Mouse (Mus musculus) kidney, adult 2 months (tissue): ENCODE measurements around the gene Ldah.

Experiments used
- CTCF ChIP-seq: fragments of 200-500 bp; conservative IDR thresholded peaks from 2 replicates; pipeline ENCODE4 v1.5.1; 2011; ENCODE audit warnings: low read depth, mild to moderate bottlenecking, control low read depth, low read length, moderate library complexity, mixed read lengths; ENCODE audit not compliant: insufficient read depth, insufficient read length
- POLR2A ChIP-seq: fragments of 200-500 bp; IDR thresholded peaks from one replicate; pipeline ENCODE4 v1.6.1; 2011; ENCODE audit warnings: low read depth, low read length, control low read depth

DNA sequence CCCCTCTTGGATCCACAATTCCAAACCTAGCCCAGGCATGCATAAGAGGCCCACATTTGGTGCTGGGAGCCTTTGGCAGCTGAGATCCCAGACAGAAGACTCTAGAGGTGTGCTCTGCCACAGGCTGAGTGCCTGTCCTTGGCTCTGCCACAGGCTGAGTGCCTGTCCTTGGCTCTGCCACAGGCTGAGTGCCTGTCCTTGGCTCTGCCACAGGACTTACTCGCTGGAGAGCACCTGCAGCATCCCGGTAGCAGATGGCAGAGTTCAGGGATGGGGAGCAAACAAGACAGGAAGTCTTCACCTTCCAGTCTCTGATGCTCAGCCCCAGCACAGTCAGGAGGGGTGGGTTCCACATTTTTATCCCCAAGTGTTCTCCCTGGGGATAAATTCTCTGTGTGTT, 97.4 kb downstream of the Ldah start:
- no peak for TF ChIP-seq POLR2A
- TF ChIP-seq CTCF = no peak
